Mouse (Mus musculus): ENCODE results near the gene Sec1. TPM values are rescaled to one million over a fixed set of nuclear protein-coding genes. Genes with fewer than 3 reads are reported as not detected.

Gene Sec1
- polyA plus RNA-seq, 1 experiment from 2014 or later, result 0.47 TPM

GRCm38 (mm10) chr7:45643441-45644178 is 50.6 kb downstream of the Sec1 start:
- Histone ChIP-seq H3K4me3 (replicated peaks) (peak overlapping the region; percentile 52), H3K27ac (replicated peaks) (peak overlapping the region; percentile 92), H3K4me1 (peaks cover 37% of the 10 kb centered on the region), H3K36me3 (no peaks in the 10 kb centered on the region), H3K9ac (replicated peaks) (peak overlapping the region; percentile 70), H3K27me3 (replicated peaks) (no peaks in the 10 kb centered on the region), H3K9me3 (replicated peaks) (no peaks in the 10 kb centered on the region), H3K4me2 (peak overlapping the region; percentile 78)
- WGBS, result 3% methylated on average over 28 of the region's 28 CpGs
- peak; percentile 93 for ATAC-seq (ENCODE audit: low FRiP score)

- H3K9ac ChIP-seq (replicated peaks), result peak overlapping the region; percentile 70
- no peaks in the 10 kb centered on the region for H3K9me3 ChIP-seq (replicated peaks)
- H3K27ac ChIP-seq (replicated peaks), result peak overlapping the region; percentile 92
- peak overlapping the region; percentile 52 for H3K4me3 ChIP-seq (replicated peaks)
- H3K27me3 ChIP-seq (replicated peaks), result no peaks in the 10 kb centered on the region
- no peak for ATAC-seq (ENCODE audit: low FRiP score)
- peaks cover 45% of the 10 kb centered on the region for H3K4me1 ChIP-seq
- H3K4me2 ChIP-seq, result peak overlapping the region; percentile 78
- H3K36me3 ChIP-seq, result no peaks in the 10 kb centered on the region
- WGBS, result 42% methylated on average over 16 of the region's 16 CpGs
Measured at GRCm38 (mm10) chr7:45642503-45643255, 51.5 kb downstream of the Sec1 start.

- Histone ChIP-seq H3K9me3 (replicated peaks) (no peaks in the 10 kb centered on the region), H3K4me3 (replicated peaks) (peak overlapping the region; percentile 14; the same call in 1 of the 2 replicates), H3K4me2 (peak overlapping the region; percentile 78), H3K36me3 (peaks cover under 1% of the 10 kb centered on the region; the same call in 1 of the 2 replicates), H3K4me1 (peaks cover 47% of the 10 kb centered on the region), H3K27me3 (replicated peaks) (no peaks in the 10 kb centered on the region), H3K27ac (replicated peaks) (0 out of 2 replicates have a peak overlapping the region, but pooled peaks have one; percentile 9), H3K9ac (replicated peaks) (peak overlapping the region; percentile 36; the same call in 1 of the 2 replicates)
- 83% methylated on average over 5 of the region's 5 CpGs for WGBS
- ATAC-seq (ENCODE audit: low FRiP score), result no peak
Measured at GRCm38 (mm10) chr7:45642083-45642482, 52.1 kb downstream of the Sec1 start.

GRCm38 (mm10) chr7:45641391-45642040 is 52.7 kb downstream of the Sec1 start:
- H3K9me3 ChIP-seq (replicated peaks), result no peaks in the 10 kb centered on the region
- H3K4me3 ChIP-seq (replicated peaks), result peak overlapping the region; percentile 14; the same call in 1 of the 2 replicates
- H3K27me3 ChIP-seq (replicated peaks), result no peaks in the 10 kb centered on the region
- peaks cover 6% of the 10 kb centered on the region; the same call in 1 of the 2 replicates for H3K36me3 ChIP-seq
- H3K27ac ChIP-seq (replicated peaks), result 0 out of 2 replicates have a peak overlapping the region, but pooled peaks have one; percentile 9
- WGBS, result 59% methylated on average over 15 of the region's 17 CpGs
- no peak for ATAC-seq (ENCODE audit: low FRiP score)
- H3K4me2 ChIP-seq, result peak overlapping the region; percentile 78
- H3K4me1 ChIP-seq, result peaks cover 47% of the 10 kb centered on the region
- H3K9ac ChIP-seq (replicated peaks), result peak overlapping the region; percentile 36; the same call in 1 of the 2 replicates

DNA sequence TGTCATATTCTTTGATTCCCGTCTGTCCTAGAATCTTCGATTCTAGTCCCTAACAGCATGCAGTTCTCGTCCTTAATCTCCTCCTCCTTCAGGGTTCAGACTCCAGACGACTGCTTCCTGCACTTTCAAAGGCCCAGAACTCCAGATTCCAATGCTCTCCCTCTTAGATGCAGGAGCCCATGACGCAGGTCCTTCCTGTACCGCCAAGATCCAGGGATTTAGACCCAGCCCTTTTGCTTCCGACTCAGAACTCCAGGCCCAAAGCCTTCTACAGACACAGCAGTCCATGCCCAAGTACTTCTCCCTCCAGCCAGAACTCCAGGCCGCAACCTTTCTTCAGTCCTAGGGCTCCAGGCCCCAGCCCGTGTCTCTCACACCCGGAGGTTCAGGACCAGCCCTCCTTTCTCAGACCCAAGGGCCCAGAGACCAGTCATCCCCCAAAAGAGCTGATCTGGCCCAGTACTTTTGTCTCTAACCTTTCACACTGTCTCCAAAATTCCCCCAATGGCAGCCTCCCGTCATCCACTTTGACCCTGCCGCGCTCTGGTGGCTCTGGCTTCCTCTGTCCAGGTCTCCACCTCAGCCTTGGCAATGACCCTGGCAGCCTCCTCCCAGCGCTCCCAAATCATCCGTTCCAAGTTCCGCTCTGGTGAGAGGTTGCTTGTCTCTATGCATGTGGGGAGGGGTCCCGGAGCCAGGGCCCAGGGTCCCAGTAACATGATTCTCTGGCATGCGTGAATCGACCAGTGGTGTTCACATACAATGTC is 53.8 kb downstream of the Sec1 start:
- Histone ChIP-seq H3K36me3 (peaks cover 12% of the 10 kb centered on the region; the same call in 1 of the 2 replicates), H3K4me1 (peaks cover 47% of the 10 kb centered on the region), H3K27ac (replicated peaks) (peak overlapping the region; percentile 3; the same call in 1 of the 2 replicates), H3K9ac (replicated peaks) (no peak overlapping the region), H3K4me2 (no peak overlapping the region), H3K9me3 (replicated peaks) (no peaks in the 10 kb centered on the region), H3K27me3 (replicated peaks) (no peaks in the 10 kb centered on the region), H3K4me3 (replicated peaks) (no peak overlapping the region)
- WGBS, result 82% methylated on average over 19 of the region's 19 CpGs
- ATAC-seq (ENCODE audit: low FRiP score), result no peak

- Histone ChIP-seq H3K27me3 (replicated peaks) (no peaks in the 10 kb centered on the region), H3K4me2 (no peak within 1 kb of the TSS), H3K27ac (replicated peaks) (peak within 1 kb of the TSS; percentile 3), H3K36me3 (peaks cover 12% of the 10 kb centered on the region; the same call in 1 of the 2 replicates), H3K4me3 (replicated peaks) (no peak within 1 kb of the TSS), H3K9me3 (replicated peaks) (no peaks in the 10 kb centered on the region), H3K9ac (replicated peaks) (no peak within 1 kb of the TSS), H3K4me1 (peaks cover 42% of the 10 kb centered on the region)
- WGBS, result 26% methylated on average over 19 of the region's 19 CpGs
- ATAC-seq (ENCODE audit: low FRiP score), result no peak
Measured at GRCm38 (mm10) chr7:45639561-45640027, 54.6 kb downstream of the Sec1 start, which contains the start of gene Mamstr. Gene Mamstr, plus strand, starts transcription at chr7:45639977.

GRCm38 (mm10) chr7:45638623-45639401 is 55.4 kb downstream of the Sec1 start:
- peak; percentile 88 for ATAC-seq (ENCODE audit: low FRiP score)

GRCm38 (mm10) chr7:45637710-45638109 is 56.5 kb downstream of the Sec1 start:
- H3K4me2 ChIP-seq, result peak overlapping the region; percentile 60
- H3K4me1 ChIP-seq, result peaks cover 30% of the 10 kb centered on the region
- H3K4me3 ChIP-seq (replicated peaks), result no peak overlapping the region; the same call in 1 of the 2 replicates
- 95% methylated on average over 6 of the region's 6 CpGs for WGBS
- ATAC-seq (ENCODE audit: low FRiP score), result no peak
- H3K36me3 ChIP-seq, result peaks cover 12% of the 10 kb centered on the region; the same call in 1 of the 2 replicates
- no peak overlapping the region for H3K27ac ChIP-seq (replicated peaks)
- 0 out of 2 replicates have a peak, but pooled peaks cover 7% of the 10 kb centered on the region for H3K27me3 ChIP-seq (replicated peaks)
- no peak overlapping the region for H3K9ac ChIP-seq (replicated peaks)
- H3K9me3 ChIP-seq (replicated peaks), result no peaks in the 10 kb centered on the region

More at GRCm38 (mm10) chr7:45638623-45639401, 55.4 kb downstream of the Sec1 start:
- peaks cover 12% of the 10 kb centered on the region; the same call in 1 of the 2 replicates for H3K36me3 ChIP-seq
- peak overlapping the region; percentile 65 for H3K27ac ChIP-seq (replicated peaks)
- 17% methylated on average over 29 of the region's 29 CpGs for WGBS
- peak overlapping the region; percentile 34 for H3K4me3 ChIP-seq (replicated peaks)
- peak overlapping the region; percentile 60 for H3K4me2 ChIP-seq
- no peaks in the 10 kb centered on the region for H3K9me3 ChIP-seq (replicated peaks)
- H3K4me1 ChIP-seq, result peaks cover 34% of the 10 kb centered on the region
- no peaks in the 10 kb centered on the region for H3K27me3 ChIP-seq (replicated peaks)
- peak overlapping the region; percentile 41 for H3K9ac ChIP-seq (replicated peaks)

GRCm38 (mm10) chr7:45635711-45636688 is 58.2 kb downstream of the Sec1 start:
- WGBS, result 89% methylated on average over 15 of the region's 15 CpGs
- H3K4me1 ChIP-seq, result peaks cover 20% of the 10 kb centered on the region
- no peak overlapping the region for H3K4me3 ChIP-seq (replicated peaks)
- no peaks in the 10 kb centered on the region for H3K9me3 ChIP-seq (replicated peaks)
- peaks cover 12% of the 10 kb centered on the region; the same call in 1 of the 2 replicates for H3K36me3 ChIP-seq
- no peak overlapping the region for H3K9ac ChIP-seq (replicated peaks)
- H3K27me3 ChIP-seq (replicated peaks), result 0 out of 2 replicates have a peak, but pooled peaks cover 16% of the 10 kb centered on the region
- no peak for ATAC-seq (ENCODE audit: low FRiP score)
- no peak overlapping the region for H3K4me2 ChIP-seq
- no peak overlapping the region for H3K27ac ChIP-seq (replicated peaks)
